ENCODE assay signal across 18 mouse cellular contexts in genomic region chr9:79439233-79439960, GRCm38 (mm10).
DNase-seq lines count a peak whose midpoint lies in the region; ATAC-seq lines count a peak whose summit lies in the region.
"Had no signal": no experiment of that assay in that cellular context is flagged by ENCODE, and none has a peak within 500 bp of the region (broad histone marks: within the 10 kb centered on the region; RNA-seq: fewer than 3 reads in every experiment).

No protein-coding gene starts in this region.

- 0 out of 2 replicates have a peak, but pooled peaks cover 7% of the 10 kb centered on the region for H3K4me1 ChIP-seq in kidney, embryonic 15.5 days
- H3K4me1 ChIP-seq in embryonic facial prominence, embryonic 14.5 days (ENCODE audit: control insufficient read depth, insufficient read depth, low read length) = peaks cover 16% of the 10 kb centered on the region
- H3K4me1 ChIP-seq in stomach, embryonic 14.5 days (ENCODE audit: control insufficient read depth, insufficient read depth, low read length) = peaks cover 8% of the 10 kb centered on the region
- H3K4me1 ChIP-seq: forebrain, embryonic 13.5 days; midbrain, embryonic 13.5 days; neural tube, embryonic 12.5 days had no signal

- ATAC-seq in kidney, embryonic 15.5 days (replicated peaks; ENCODE audit: low FRiP score) = peak; percentile 58; the same call in 1 of the 2 replicates
- peak; percentile 80; the same call in 1 of the 2 replicates for ATAC-seq in embryonic facial prominence, embryonic 14.5 days (ENCODE audit: low read depth)
- ATAC-seq in stomach, embryonic 14.5 days (ENCODE audit: insufficient number of reproducible peaks, insufficient read depth, low FRiP score, low read depth) = 0 out of 2 replicates have a peak, but pooled peaks have one; percentile 28
- no peak for ATAC-seq in CD4-positive, CD25-positive, alpha-beta regulatory T cell, adult 4 months
- ATAC-seq: forebrain, embryonic 13.5 days; lung, postnatal 0 days; midbrain, embryonic 13.5 days had no signal

- peak overlapping the region; percentile 58 for H3K27ac ChIP-seq in kidney, embryonic 15.5 days
- peak overlapping the region; percentile 59 for H3K27ac ChIP-seq in embryonic facial prominence, embryonic 14.5 days (replicated peaks; ENCODE audit: low read depth, low read length)
- H3K27ac ChIP-seq in stomach, embryonic 14.5 days (ENCODE audit: low read length) = no peak overlapping the region
- H3K27ac ChIP-seq: forebrain, embryonic 13.5 days; hindbrain, embryonic 12.5 days; midbrain, embryonic 13.5 days; neural tube, embryonic 12.5 days had no signal

- DNase-seq in kidney, postnatal 36 days = no peak
- peak; percentile 54 for DNase-seq in embryo, embryonic 10.5 days (ENCODE audit: low spot score)
- DNase-seq in embryonic facial prominence, embryonic 14.5 days (ENCODE audit: low spot score) = peak; percentile 78
- DNase-seq in adrenal gland, adult 18-20 months (ENCODE audit: low spot score in 2 of 2) = no peak
- DNase-seq: adrenal gland, postnatal 25 days; cerebellum, adult 18-20 months; gastrocnemius, postnatal 10 days; thymus, postnatal 4 days had no signal

- no peaks in the 10 kb centered on the region for H3K36me3 ChIP-seq in kidney, embryonic 15.5 days
- no peaks in the 10 kb centered on the region for H3K36me3 ChIP-seq in embryonic facial prominence, embryonic 14.5 days (ENCODE audit: control insufficient read depth, insufficient read depth, low read length)
- H3K36me3 ChIP-seq in stomach, embryonic 14.5 days (ENCODE audit: control insufficient read depth, insufficient read depth, low read length) = no peaks in the 10 kb centered on the region
- H3K36me3 ChIP-seq: heart, embryonic 12.5 days; hindbrain, embryonic 12.5 days; midbrain, embryonic 13.5 days; neural tube, embryonic 12.5 days had no signal

- no peaks in the 10 kb centered on the region for H3K9me3 ChIP-seq in kidney, embryonic 15.5 days (replicated peaks)
- no peaks in the 10 kb centered on the region for H3K9me3 ChIP-seq in embryonic facial prominence, embryonic 14.5 days (ENCODE audit: control insufficient read depth, low read length)
- no peaks in the 10 kb centered on the region for H3K9me3 ChIP-seq in stomach, embryonic 14.5 days (ENCODE audit: control insufficient read depth, low read depth, low read length)
- H3K9me3 ChIP-seq: forebrain, embryonic 13.5 days; heart, embryonic 12.5 days; hindbrain, embryonic 12.5 days; midbrain, embryonic 13.5 days; neural tube, embryonic 12.5 days had no signal

- H3K9ac ChIP-seq in kidney, embryonic 15.5 days = no peak overlapping the region
- peak overlapping the region; percentile 34; the same call in 1 of the 2 replicates for H3K9ac ChIP-seq in embryonic facial prominence, embryonic 14.5 days (ENCODE audit: low read depth, low read length)
- H3K9ac ChIP-seq in stomach, embryonic 14.5 days (replicated peaks; ENCODE audit: low read depth, low read length) = no peak overlapping the region
- H3K9ac ChIP-seq: forebrain, embryonic 13.5 days; heart, embryonic 12.5 days; hindbrain, embryonic 12.5 days; midbrain, embryonic 13.5 days; neural tube, embryonic 12.5 days had no signal

- WGBS in kidney, embryonic 15.5 days = 41% methylated on average over 11 of the region's 11 CpGs
- WGBS in embryonic facial prominence, embryonic 14.5 days = 19% methylated on average over 11 of the region's 11 CpGs
- 26% methylated on average over 11 of the region's 11 CpGs for WGBS in stomach, embryonic 14.5 days

- H3K4me3 ChIP-seq in kidney, embryonic 15.5 days (replicated peaks) = no peak overlapping the region
- no peak overlapping the region for H3K4me3 ChIP-seq in embryonic facial prominence, embryonic 14.5 days (ENCODE audit: low read depth, low read length)
- H3K4me3 ChIP-seq in stomach, embryonic 14.5 days (ENCODE audit: low read depth, low read length) = no peak overlapping the region
- H3K4me3 ChIP-seq: forebrain, embryonic 13.5 days; heart, embryonic 12.5 days; hindbrain, embryonic 12.5 days; midbrain, embryonic 13.5 days; neural tube, embryonic 12.5 days had no signal

- no peaks in the 10 kb centered on the region for H3K27me3 ChIP-seq in kidney, embryonic 15.5 days
- no peaks in the 10 kb centered on the region for H3K27me3 ChIP-seq in embryonic facial prominence, embryonic 14.5 days (replicated peaks; ENCODE audit: control insufficient read depth, insufficient read depth, low read length)
- no peaks in the 10 kb centered on the region for H3K27me3 ChIP-seq in stomach, embryonic 14.5 days (ENCODE audit: control insufficient read depth, insufficient read depth, low read length)
- H3K27me3 ChIP-seq: CH12.LX; forebrain, embryonic 13.5 days; heart, embryonic 12.5 days; hindbrain, embryonic 12.5 days; midbrain, embryonic 13.5 days; neural tube, embryonic 12.5 days had no signal

- no peak overlapping the region for H3K4me2 ChIP-seq in kidney, embryonic 15.5 days
- peak overlapping the region; percentile 33 for H3K4me2 ChIP-seq in embryonic facial prominence, embryonic 14.5 days (ENCODE audit: low read depth, low read length)
- no peak overlapping the region for H3K4me2 ChIP-seq in stomach, embryonic 14.5 days (replicated peaks; ENCODE audit: low read depth, low read length)
- H3K4me2 ChIP-seq: forebrain, embryonic 13.5 days; heart, embryonic 12.5 days; hindbrain, embryonic 12.5 days; midbrain, embryonic 13.5 days; neural tube, embryonic 12.5 days had no signal

Comparison
In these comparisons a context has a peak if more than half of its experiments do, and no peak if none do; other contexts are left out.
1. DNase-seq: peak in embryo, embryonic 10.5 days (single experiment) and embryonic facial prominence, embryonic 14.5 days (single experiment); none in kidney, postnatal 36 days (0 of 2) and adrenal gland, adult 18-20 months (0 of 2).